Mouse (Mus musculus) right cerebral cortex, postnatal 25 days (tissue): Measurements from ENCODE around the gene Gm20388.

Source experiments
- DNase-seq: peaks from one replicate; pipeline ENCODE4 v3.0.0; 2022

Gm20388 gene

GRCm38 (mm10) chr8:122442356-122442755 is 2531.7 kb downstream of the Gm20388 start:
- no peak for DNase-seq

DNA sequence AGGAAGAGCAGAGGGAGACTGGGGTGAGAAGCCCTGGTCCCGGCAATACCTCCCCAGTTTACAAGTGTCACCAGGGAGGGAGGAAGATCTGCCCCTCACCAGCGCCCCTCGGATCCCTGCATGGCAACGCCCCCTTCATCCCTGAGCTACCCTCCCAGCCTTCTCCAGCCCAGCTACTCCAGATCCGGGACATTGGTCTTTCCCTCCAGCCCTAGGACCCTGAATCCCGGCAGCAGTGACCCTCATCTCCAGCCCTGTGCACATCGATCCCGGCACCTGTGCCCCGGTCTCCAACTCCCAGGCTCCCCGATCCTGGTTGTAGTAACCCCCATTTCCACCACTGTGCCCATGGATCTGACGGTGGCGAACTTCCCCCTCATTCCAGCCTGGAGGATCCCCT is 2532.1 kb downstream of the Gm20388 start:
- no peak for DNase-seq

GRCm38 (mm10) chr8:122443262-122444006 is 2532.8 kb downstream of the Gm20388 start, which contains the start of gene Mvd:
Gene Mvd (minus strand): TSS chr8:122443422.
- peak; percentile 100 for DNase-seq

- peak; percentile 76 for DNase-seq
These were observed 2533.6 kb downstream of the Gm20388 start for GRCm38 (mm10) chr8:122444058-122444748.

GRCm38 (mm10) chr8:122445203-122445602 is 2534.6 kb downstream of the Gm20388 start:
- DNase-seq, result no peak

GRCm38 (mm10) chr8:122451161-122451703 is 2540.6 kb downstream of the Gm20388 start:
- no peak for DNase-seq

GRCm38 (mm10) chr8:122452154-122452553 is 2541.5 kb downstream of the Gm20388 start:
- no peak for DNase-seq

- DNase-seq, result no peak
These were observed 2543.8 kb downstream of the Gm20388 start for GRCm38 (mm10) chr8:122454409-122454808.

GRCm38 (mm10) chr8:122457171-122457570 is 2546.5 kb downstream of the Gm20388 start:
- DNase-seq, result no peak

DNA sequence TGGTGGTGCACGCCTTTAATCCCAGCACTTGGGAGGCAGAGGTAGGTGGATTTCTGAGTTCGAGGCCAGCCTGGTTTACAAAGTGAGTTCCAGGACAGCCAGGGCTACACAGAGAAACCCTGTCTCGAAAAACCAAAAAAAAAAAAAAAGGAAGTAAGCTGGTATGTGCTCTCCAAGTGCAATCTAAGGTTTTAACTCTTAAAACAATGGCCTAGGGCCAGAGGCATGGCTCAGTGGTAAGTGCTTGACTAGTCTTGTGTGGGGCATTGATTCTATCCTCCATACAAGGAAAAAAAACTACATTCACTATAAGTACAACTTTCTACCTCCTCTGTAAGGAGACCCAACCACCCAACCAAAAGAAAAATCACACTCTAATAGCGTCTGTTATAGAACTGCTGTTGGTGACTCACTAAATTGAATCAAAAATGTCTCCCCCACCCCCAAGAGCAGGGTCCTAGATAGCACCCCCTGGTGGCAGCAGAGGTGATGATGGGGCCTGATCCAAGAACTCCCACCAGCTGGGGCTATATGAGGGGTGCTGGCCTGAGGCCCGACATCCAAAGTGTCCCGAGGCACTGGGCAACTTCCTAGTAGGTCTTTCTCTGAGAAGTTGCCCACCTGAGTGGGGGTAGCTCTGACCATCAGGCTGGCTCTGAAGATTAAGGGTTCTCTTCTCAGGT is 2548.7 kb downstream of the Gm20388 start:
- DNase-seq, result no peak

DNA sequence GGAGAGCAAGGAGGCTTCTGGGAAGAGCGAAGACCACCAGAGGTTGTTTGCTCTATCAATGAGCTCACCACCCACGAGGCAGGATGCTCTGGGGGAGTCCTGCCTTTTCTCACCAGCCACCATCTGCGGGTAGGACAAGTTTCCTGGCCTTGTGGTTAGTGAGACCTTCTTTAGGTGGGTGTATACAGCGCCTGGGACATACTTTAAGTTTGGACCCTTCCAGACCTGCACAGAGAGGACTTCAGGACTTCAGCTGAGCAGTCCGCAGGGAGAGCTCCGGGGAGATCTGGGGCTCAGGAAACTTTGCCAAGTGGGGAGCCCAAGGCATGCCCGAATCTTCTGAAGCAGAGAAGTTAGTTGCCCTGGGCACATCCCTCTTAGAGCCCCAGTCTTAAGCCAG is 2549.3 kb downstream of the Gm20388 start:
- DNase-seq, result no peak

GRCm38 (mm10) chr8:122460524-122461472 is 2550.2 kb downstream of the Gm20388 start, which contains the start of gene Snai3:
Gene Snai3 (minus strand): TSS chr8:122460733.
- DNase-seq, result no peak

GRCm38 (mm10) chr8:122461473-122462148 is 2551.0 kb downstream of the Gm20388 start:
- peak; percentile 79 for DNase-seq

DNA sequence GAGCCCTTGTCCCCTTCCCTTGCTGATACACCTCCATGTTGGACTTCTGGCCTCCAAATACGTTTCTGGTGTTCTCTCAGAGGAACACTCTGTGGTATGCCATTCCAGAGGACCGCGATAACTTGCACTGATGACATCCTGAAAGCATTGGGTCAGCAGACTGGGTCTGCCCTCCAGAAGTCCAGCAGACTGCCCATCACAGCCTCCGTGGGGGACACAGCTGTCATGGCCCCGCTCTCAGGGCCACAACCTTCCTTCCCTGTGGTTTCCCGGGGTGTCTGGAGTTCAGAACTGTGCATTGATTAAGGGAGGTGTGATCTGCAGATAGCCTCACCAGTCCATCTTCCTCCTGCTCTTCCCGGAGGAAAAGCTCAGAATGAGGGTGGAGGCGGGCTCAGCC is 2551.9 kb downstream of the Gm20388 start:
- no peak for DNase-seq

- no peak for DNase-seq
These were observed 2553.3 kb downstream of the Gm20388 start for GRCm38 (mm10) chr8:122463651-122464640.

DNA sequence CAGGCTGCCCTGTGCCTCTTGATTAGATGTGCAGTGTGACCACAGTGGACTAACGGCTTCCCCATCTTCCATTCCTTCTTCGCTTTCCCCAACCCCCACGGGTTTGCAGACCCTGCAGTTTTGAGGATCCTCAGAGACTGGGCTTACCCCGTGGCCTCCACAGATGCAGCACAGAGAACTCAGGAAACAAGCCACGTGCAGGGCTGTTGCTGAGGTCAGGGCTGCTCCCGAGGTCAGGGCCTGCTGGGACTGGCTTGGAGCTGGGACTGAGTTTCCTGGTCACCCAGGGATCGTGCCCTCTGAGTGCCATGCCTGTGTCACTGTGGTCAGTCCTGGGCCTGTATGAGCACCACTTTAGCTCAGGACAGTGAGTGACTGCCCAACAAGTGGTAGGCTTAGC is 2554.3 kb downstream of the Gm20388 start:
- no peak for DNase-seq

DNA sequence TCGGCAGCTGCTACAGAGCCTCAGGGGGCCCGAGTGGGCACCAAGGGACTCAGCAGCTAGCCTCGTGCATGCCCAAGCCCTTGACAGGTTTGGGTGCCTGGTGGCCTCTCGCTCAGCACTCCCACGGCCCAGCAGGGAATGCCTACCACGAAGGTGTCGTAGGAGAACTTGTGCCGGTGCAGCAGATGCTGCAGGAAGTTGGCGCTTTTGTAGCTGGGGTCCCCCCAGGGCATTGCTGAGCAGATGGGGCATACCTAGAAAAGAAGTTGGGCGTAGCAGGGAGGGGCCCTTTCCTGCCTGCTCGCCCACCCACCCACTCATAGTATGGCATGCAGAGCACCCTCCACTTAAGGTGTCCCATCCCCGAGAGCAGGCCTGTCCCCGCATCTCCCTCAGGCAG is 2557.2 kb downstream of the Gm20388 start:
- DNase-seq, result no peak

DNA sequence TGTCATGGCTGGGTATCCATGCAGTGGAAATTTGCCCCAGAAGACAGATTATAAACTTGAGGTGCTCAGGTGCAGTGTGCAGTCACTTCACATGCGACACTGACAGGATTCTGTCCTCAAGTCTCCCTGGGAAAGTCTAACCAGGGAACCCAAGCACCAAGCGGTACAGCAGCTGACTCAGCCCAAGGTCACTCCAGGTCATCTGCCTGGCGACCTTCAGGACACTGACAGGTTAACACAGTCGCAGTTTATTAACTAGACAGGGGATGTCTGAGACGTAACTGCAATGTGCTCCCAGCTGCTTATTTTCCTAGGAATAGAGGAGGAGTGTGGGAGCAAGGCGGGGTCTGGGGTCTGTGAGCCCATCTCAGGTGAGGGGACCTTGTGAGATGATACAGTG is 2558.8 kb downstream of the Gm20388 start:
- DNase-seq, result no peak

DNA sequence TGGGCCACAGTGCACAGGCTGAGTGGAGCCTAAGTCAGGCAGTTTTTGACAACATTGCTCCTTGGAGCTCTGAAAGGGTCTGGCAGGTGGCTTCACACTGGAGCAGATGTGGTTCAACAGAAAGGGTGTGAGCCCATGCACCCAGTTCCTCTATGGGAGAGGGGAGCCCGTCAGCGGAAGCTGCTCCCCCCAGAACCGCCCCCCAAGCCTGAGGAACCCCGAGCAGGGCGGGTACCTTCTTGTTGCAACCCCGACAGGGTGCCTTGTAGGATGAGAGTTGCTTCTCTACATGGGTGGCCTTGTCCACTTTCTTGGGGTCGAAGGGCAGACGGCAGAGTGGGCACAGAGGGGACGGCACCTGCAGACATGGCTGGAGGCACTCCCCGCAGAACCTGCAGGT is 2559.3 kb downstream of the Gm20388 start:
- DNase-seq, result no peak

- DNase-seq, result no peak
These were observed 2560.1 kb downstream of the Gm20388 start for GRCm38 (mm10) chr8:122470691-122471090.
